Mouse (Mus musculus): ENCODE data around the gene Nup155.

- TF ChIP-seq CTCF (IDR thresholded peaks at IDR 0.05; ENCODE audit: low read depth, low read length) = no peak
- no peak for TF ChIP-seq TAL1 (conservative IDR thresholded peaks at IDR 0.05; ENCODE audit: low read depth, low read length)
Measured at GRCm38 (mm10) chr15:8109782-8110181, 709 bp downstream of the Nup155 start.

Data from G1E (cell line).